Mouse (Mus musculus) MEL (cell line): ENCODE results near the gene 4430402I18Rik. TPM values are rescaled to one million over a fixed set of nuclear protein-coding genes. Genes with fewer than 3 reads are reported as not detected.

ENCODE experiments used
- DNase-seq: peaks from one replicate; pipeline ENCODE4 v3.0.0; 2011; ENCODE audit warnings: low read depth, low spot score
- H3K27ac ChIP-seq: 2 replicates; pipeline ENCODE4 v1.5.1; 2012; ENCODE audit warnings: low read depth, mild to moderate bottlenecking, control low read depth, low read length, moderate library complexity; ENCODE audit not compliant: control insufficient read depth
- H3K27me3 ChIP-seq, 2 experiments: fragments of 150-350 bp in 1 of 2; sonication (generic) in 1 of 2; 2 replicates each; pipeline ENCODE4 v1.6.1; 2012; ENCODE audit warnings: low read length in 2 of 2, mild to moderate bottlenecking in 2 of 2, improper control_type of control experiment in 1 of 2, moderate library complexity in 1 of 2; ENCODE audit not compliant: insufficient read depth in 2 of 2, control insufficient read depth in 1 of 2
- H3K36me3 ChIP-seq, 2 experiments: 2 replicates each; pipeline ENCODE4 v1.6.1; 2012 to 2014; ENCODE audit warnings: low read length in 2 of 2, improper control_type of control experiment in 1 of 2, inconsistent platforms in 1 of 2, mild to moderate bottlenecking in 1 of 2; ENCODE audit not compliant: insufficient read depth in 2 of 2, control insufficient read depth in 1 of 2
- H3K4me1 ChIP-seq, 2 experiments: fragments of 150-350 bp in 1 of 2; sonication (generic) in 1 of 2; 2 replicates each; pipeline ENCODE4 v1.6.1; 2012; ENCODE audit warnings: low read length in 2 of 2, improper control_type of control experiment in 1 of 2, mild to moderate bottlenecking in 1 of 2; ENCODE audit not compliant: insufficient read depth in 2 of 2, control insufficient read depth in 1 of 2
- H3K4me3 ChIP-seq, 2 experiments: fragments of 150-350 bp in 1 of 2; sonication (generic) in 1 of 2; 2 replicates each; pipeline ENCODE4 v1.5.1; 2012; ENCODE audit warnings: low read depth in 2 of 2, low read length in 2 of 2, mild to moderate bottlenecking in 2 of 2, moderate library complexity in 2 of 2, control low read depth in 1 of 2, improper control_type of control experiment in 1 of 2; ENCODE audit not compliant: control insufficient read depth in 1 of 2, insufficient read depth in 1 of 2
- H3K79me2 ChIP-seq: 2 replicates; pipeline ENCODE4 v1.6.1; 2012; ENCODE audit warnings: mild to moderate bottlenecking, low read length, moderate library complexity; ENCODE audit not compliant: control insufficient read depth, poor library complexity, insufficient read depth
- H3K9ac ChIP-seq: 2 replicates; pipeline ENCODE4 v1.6.1; 2012; ENCODE audit warnings: low read depth, mild to moderate bottlenecking, control low read depth, low read length, moderate library complexity; ENCODE audit not compliant: control insufficient read depth, poor library complexity, severe bottlenecking
- H3K9me3 ChIP-seq: fragments of 150-350 bp; sonication (generic); replicated peaks from 2 replicates; pipeline ENCODE4 v1.6.1; 2012; ENCODE audit warnings: mild to moderate bottlenecking, low read length, improper control_type of control experiment, moderate library complexity; ENCODE audit not compliant: insufficient read depth
- BHLHE40 ChIP-seq: IDR thresholded peaks from 2 replicates; pipeline ENCODE4 v1.6.1; 2012; ENCODE audit warnings: low read depth, mild to moderate bottlenecking, inconsistent platforms, low read length, improper control_type of control experiment, borderline replicate concordance
- CHD1 ChIP-seq: IDR thresholded peaks from 2 replicates; pipeline ENCODE4 v1.6.1; 2012; ENCODE audit warnings: low read depth, mild to moderate bottlenecking, inconsistent platforms, low read length, improper control_type of control experiment
- E2F4 ChIP-seq: IDR thresholded peaks from 2 replicates; pipeline ENCODE4 v1.6.1; 2011; ENCODE audit warnings: low read depth, low read length, improper control_type of control experiment, borderline replicate concordance
- ELF1 ChIP-seq: IDR thresholded peaks from 2 replicates; pipeline ENCODE4 v1.6.1; 2014; ENCODE audit warnings: low read depth, mild to moderate bottlenecking, inconsistent platforms, low read length, improper control_type of control experiment, moderate library complexity
- GABPA ChIP-seq: IDR thresholded peaks from 2 replicates; pipeline ENCODE4 v1.6.1; 2012; ENCODE audit warnings: low read depth, mild to moderate bottlenecking, inconsistent platforms, low read length, improper control_type of control experiment, moderate library complexity
- GATA1 ChIP-seq: IDR thresholded peaks from 2 replicates; pipeline ENCODE4 v1.6.1; 2011; ENCODE audit warnings: low read depth, low read length, improper control_type of control experiment
- HCFC1 ChIP-seq: IDR thresholded peaks from 2 replicates; pipeline ENCODE4 v1.6.1; 2012; ENCODE audit warnings: low read depth, mild to moderate bottlenecking, inconsistent platforms, low read length, improper control_type of control experiment, moderate library complexity
- JUND ChIP-seq: IDR thresholded peaks from 2 replicates; pipeline ENCODE4 v1.6.1; 2011; ENCODE audit warnings: low read depth, mild to moderate bottlenecking, improper control_type of control experiment, low read length
- MAX ChIP-seq: IDR thresholded peaks from 2 replicates; pipeline ENCODE4 v1.6.1; 2011; ENCODE audit warnings: low read length, improper control_type of control experiment
- MAZ ChIP-seq: IDR thresholded peaks from 2 replicates; pipeline ENCODE4 v1.6.1; 2012; ENCODE audit warnings: low read depth, mild to moderate bottlenecking, inconsistent platforms, low read length, improper control_type of control experiment
- MXI1 ChIP-seq: IDR thresholded peaks from 2 replicates; pipeline ENCODE4 v1.6.1; 2011; ENCODE audit warnings: mild to moderate bottlenecking, low read depth, low read length, improper control_type of control experiment
- MYB ChIP-seq: IDR thresholded peaks from 2 replicates; pipeline ENCODE4 v1.6.1; 2011; ENCODE audit warnings: mild to moderate bottlenecking, low read depth, low read length, improper control_type of control experiment
- NELFE ChIP-seq: IDR thresholded peaks from 2 replicates; pipeline ENCODE4 v1.6.1; 2011; ENCODE audit warnings: low read depth, low read length, improper control_type of control experiment
- POLR2AphosphoS5 ChIP-seq: IDR thresholded peaks from 2 replicates; pipeline ENCODE4 v1.6.1; 2012; ENCODE audit warnings: low read depth, borderline replicate concordance, mild to moderate bottlenecking, inconsistent platforms, low read length, moderate library complexity, mixed read lengths
- RAD21 ChIP-seq: IDR thresholded peaks from 2 replicates; pipeline ENCODE4 v1.6.1; 2011; ENCODE audit warnings: mild to moderate bottlenecking, low read depth, low read length, improper control_type of control experiment
- RCOR1 ChIP-seq: IDR thresholded peaks from 2 replicates; pipeline ENCODE4 v1.6.1; 2012; ENCODE audit warnings: low read depth, mild to moderate bottlenecking, inconsistent platforms, low read length, improper control_type of control experiment
- SMC3 ChIP-seq: IDR thresholded peaks from 2 replicates; pipeline ENCODE4 v1.6.1; 2011; ENCODE audit warnings: low read depth, low read length, improper control_type of control experiment
- TBP ChIP-seq: IDR thresholded peaks from 2 replicates; pipeline ENCODE4 v1.8.0; 2011; ENCODE audit warnings: low read depth, low read length, improper control_type of control experiment
- USF1 ChIP-seq: IDR thresholded peaks from 2 replicates; pipeline ENCODE4 v1.6.1; 2014; ENCODE audit warnings: low read depth, mild to moderate bottlenecking, inconsistent platforms, low read length, improper control_type of control experiment, moderate library complexity
- ZKSCAN1 ChIP-seq: IDR thresholded peaks from 2 replicates; pipeline ENCODE4 v1.6.1; 2012; ENCODE audit warnings: low read depth, mild to moderate bottlenecking, inconsistent platforms, low read length, improper control_type of control experiment, moderate library complexity
- polyA plus RNA-seq, 2 experiments: library from polyadenylated mRNA; stranded (reverse) in 1 of 2; unstranded in 1 of 2; fragments of >175 nt in 1 of 2; fragments of >200 nt in 1 of 2; gene quantifications; 2 replicates each; pipeline versions ENCODE4 v1.2.1 to v1.2.4; 2012; ENCODE audit warnings: low replicate concordance in 2 of 2, low read depth in 1 of 2; ENCODE audit not compliant: insufficient read length in 2 of 2, insufficient read depth in 1 of 2, missing spikeins in 1 of 2
- total RNA-seq: library from RNA; depleted of rRNA; stranded (reverse); fragments of 300-350 nt; gene quantifications from 2 replicates; pipeline ENCODE4 v1.2.3, GENCODE M21; 2012

4430402I18Rik gene
- total and polyA plus RNA-seq, 3 experiments: not detected

- H3K27me3 ChIP-seq: peaks cover 0 to 6% of the 10 kb centered on the region in 2 experiments; a peak in 2 of 4 replicates
- no peak overlapping the region for H3K9ac ChIP-seq
- no peak overlapping the region for H3K27ac ChIP-seq
- DNase-seq: no peak
- TF ChIP-seq SMC3 (no peak), MXI1 (no peak), CHD1 (no peak), MYB (no peak)
- no peaks in the 10 kb centered on the region for H3K4me1 ChIP-seq
- no peak overlapping the region for H3K4me3 ChIP-seq
- no peaks in the 10 kb centered on the region for H3K79me2 ChIP-seq
- H3K9me3 ChIP-seq: no peaks in the 10 kb centered on the region
- no peaks in the 10 kb centered on the region for H3K36me3 ChIP-seq
Measured at GRCm38 (mm10) chr19:28865501-28865900, 102.1 kb downstream of the 4430402I18Rik start.

- no peak overlapping the region for H3K9ac ChIP-seq
- no peak for DNase-seq
- no peaks in the 10 kb centered on the region for H3K9me3 ChIP-seq
- H3K27ac ChIP-seq: no peak overlapping the region
- H3K4me3 ChIP-seq: no peak overlapping the region
- peaks cover 0 to 6% of the 10 kb centered on the region in 2 experiments; a peak in 2 of 4 replicates for H3K27me3 ChIP-seq
- no peak for TF ChIP-seq RCOR1
- TF ChIP-seq GABPA: no peak
- TF ChIP-seq POLR2AphosphoS5: no peak
- TF ChIP-seq HCFC1: no peak
- TF ChIP-seq USF1: no peak
- no peak for TF ChIP-seq MXI1
- no peak for TF ChIP-seq MYB
- TF ChIP-seq SMC3: no peak
- TF ChIP-seq NELFE: no peak
- no peak for TF ChIP-seq MAX
- TF ChIP-seq E2F4: no peak
- no peaks in the 10 kb centered on the region for H3K79me2 ChIP-seq
- H3K4me1 ChIP-seq: no peaks in the 10 kb centered on the region
- no peaks in the 10 kb centered on the region for H3K36me3 ChIP-seq
Measured at GRCm38 (mm10) chr19:28864981-28865380, 102.6 kb downstream of the 4430402I18Rik start.

GRCm38 (mm10) chr19:28863626-28864025, 104.0 kb downstream of the 4430402I18Rik start:
- Histone ChIP-seq H3K27me3 (peaks cover 0 to 3% of the 10 kb centered on the region in 2 experiments; a peak in 2 of 4 replicates), H3K9me3 (no peaks in the 10 kb centered on the region), H3K4me3 (no peak overlapping the region), H3K27ac (no peak overlapping the region), H3K4me1 (no peaks in the 10 kb centered on the region), H3K36me3 (no peaks in the 10 kb centered on the region), H3K9ac (no peak overlapping the region), H3K79me2 (no peaks in the 10 kb centered on the region)
- TF ChIP-seq MXI1 (no peak), MAZ (no peak), TBP (no peak), GATA1 (no peak), RAD21 (no peak), ELF1 (no peak), E2F4 (no peak), GABPA (no peak), USF1 (no peak), ZKSCAN1 (no peak), JUND (no peak), SMC3 (no peak), BHLHE40 (no peak)
- DNase-seq: no peak
